Mouse (Mus musculus) midbrain, embryonic 11.5 days (tissue): Measurements from ENCODE around the gene Lpar5. TPM values are rescaled to one million over a fixed set of nuclear protein-coding genes. Genes with fewer than 3 reads are reported as not detected.
A peak's percentile ranks its signal among the peaks of the same experiment; 100 is the strongest.
"Not testable (repeated sequence)": the region's sequence is repeated elsewhere in the genome, so short reads cannot be mapped to it uniquely, and the experiment has no call there.

Source experiments
- ATAC-seq: fragments of 200-750 bp; cut with Nextera tagmentation; 2 replicates; pipeline ENCODE4 v1.8.0; 2017; ENCODE audit warnings: moderate TSS enrichment, moderate library complexity; ENCODE audit not compliant: low FRiP score
- DNase-seq: peaks from one replicate; pipeline ENCODE4 v3.0.0; 2015; ENCODE audit warnings: low spot score; ENCODE audit errors: missing footprints
- H3K27ac ChIP-seq: fragments of 300-500 bp; sonication (generic); 2 replicates; pipeline ENCODE4 v1.5.1; 2014; ENCODE audit warnings: low read depth, low read length
- H3K27me3 ChIP-seq: fragments of 300-500 bp; sonication (generic); 2 replicates; pipeline ENCODE4 v1.6.1; 2014; ENCODE audit warnings: mild to moderate bottlenecking, low read length, moderate library complexity, mixed read lengths; ENCODE audit not compliant: control insufficient read depth, insufficient read depth
- H3K36me3 ChIP-seq: fragments of 300-500 bp; sonication (generic); 2 replicates; pipeline ENCODE4 v1.6.1; 2014; ENCODE audit warnings: mild to moderate bottlenecking, low read length, moderate library complexity, mixed read lengths; ENCODE audit not compliant: control insufficient read depth, insufficient read depth
- H3K4me1 ChIP-seq: fragments of 300-500 bp; sonication (generic); 2 replicates; pipeline ENCODE4 v1.6.1; 2014; ENCODE audit warnings: low read length; ENCODE audit not compliant: control insufficient read depth, insufficient read depth
- H3K4me2 ChIP-seq: fragments of 300-500 bp; sonication (generic); 2 replicates; pipeline ENCODE4 v1.6.1; 2014; ENCODE audit warnings: mild to moderate bottlenecking, moderate library complexity
- H3K4me3 ChIP-seq: fragments of 300-500 bp; sonication (generic); 2 replicates; pipeline ENCODE4 v1.5.1; 2014; ENCODE audit warnings: low read depth, low read length
- H3K9ac ChIP-seq: fragments of 300-500 bp; sonication (generic); 2 replicates; pipeline ENCODE4 v1.6.1; 2014; ENCODE audit warnings: low read length
- H3K9me3 ChIP-seq: fragments of 300-500 bp; sonication (generic); 2 replicates; pipeline ENCODE4 v1.6.1; 2016; ENCODE audit warnings: low read length; ENCODE audit not compliant: control insufficient read depth
- WGBS: fragments of 180-500 bp; shearing (Covaris S2); extraction: QIAGEN DNeasy Blood & Tissue Kit; methylation state at CpG from one replicate; pipeline ENCODE4 v1.1.7; 2014; 5-methylcytosine and 5-hydroxymethylcytosine counted together
- polyA plus RNA-seq: library from polyadenylated mRNA; unstranded; fragments of >200 nt; fragmentation: Nextera tagmentation; extraction: Ambion mirVana; gene quantifications from 2 replicates; pipeline ENCODE4 v1.2.1, GENCODE M21; 2014

The Lpar5 gene
- polyA plus RNA-seq, 1 experiment from 2014 or later: not detected

DNA sequence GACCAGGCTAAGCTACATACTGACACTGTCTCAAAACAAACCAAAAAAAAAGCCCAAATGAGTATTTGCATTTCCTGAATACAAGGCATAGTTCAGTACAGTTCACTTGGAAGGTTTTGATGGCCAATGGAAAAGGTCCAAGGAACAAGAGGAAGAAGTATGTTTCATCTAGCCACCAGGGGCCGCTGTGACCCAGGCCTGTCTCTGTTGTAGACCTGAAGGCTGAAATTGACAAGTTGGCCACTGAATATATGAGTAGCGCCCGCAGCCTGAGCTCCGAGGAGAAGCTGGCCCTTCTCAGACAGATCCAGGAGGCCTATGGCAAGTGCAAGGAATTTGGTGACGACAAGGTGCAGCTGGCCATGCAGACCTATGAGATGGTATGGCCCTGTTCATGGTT is 21.0 kb upstream of the Lpar5 start:
- no peaks in the 10 kb centered on the region for H3K27me3 ChIP-seq
- peak; percentile 64 for ATAC-seq
- 49% methylated on average over 5 of the region's 5 CpGs for WGBS
- H3K27ac ChIP-seq: no peak overlapping the region
- H3K9ac ChIP-seq: no peak overlapping the region
- H3K4me2 ChIP-seq: no peak overlapping the region
- DNase-seq: peak; percentile 98
- no peak overlapping the region for H3K4me3 ChIP-seq
- no peaks in the 10 kb centered on the region for H3K4me1 ChIP-seq
- H3K9me3 ChIP-seq: no peaks in the 10 kb centered on the region
- H3K36me3 ChIP-seq: peaks cover 23% of the 10 kb centered on the region

DNA sequence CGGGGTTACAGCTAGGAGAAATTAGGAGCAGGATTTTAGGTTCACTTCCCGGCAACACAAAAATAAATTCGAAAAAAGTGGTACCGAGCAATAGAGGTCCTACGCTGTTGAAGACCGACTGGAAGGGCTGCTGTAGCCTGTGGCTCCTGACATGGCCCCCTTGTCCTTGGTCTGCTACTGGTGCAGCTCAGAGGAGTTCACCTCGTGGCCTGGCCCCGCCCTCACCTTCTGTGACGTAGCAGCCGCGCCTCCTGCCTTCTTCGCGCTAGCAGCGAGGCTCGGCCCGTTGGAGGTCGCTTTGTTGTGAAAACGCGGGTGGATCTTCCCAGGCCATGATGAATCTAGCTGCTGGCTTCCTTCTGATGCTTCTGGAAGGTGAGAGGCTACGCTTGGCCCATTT is 18.0 kb upstream of the Lpar5 start, which contains the start of gene Acrbp:
Acrbp (plus strand) TSS at position 12 of the 400 bp plus-strand sequence.
- Histone ChIP-seq H3K4me3 (no peak within 1 kb of the TSS), H3K9ac (no peak within 1 kb of the TSS), H3K4me1 (no peaks in the 10 kb centered on the region), H3K27me3 (no peaks in the 10 kb centered on the region), H3K27ac (no peak within 1 kb of the TSS), H3K36me3 (peaks cover 23% of the 10 kb centered on the region), H3K9me3 (no peaks in the 10 kb centered on the region), H3K4me2 (no peak within 1 kb of the TSS)
- ATAC-seq: no peak
- 32% methylated on average over 20 of the region's 20 CpGs for WGBS
- no peak for DNase-seq

DNA sequence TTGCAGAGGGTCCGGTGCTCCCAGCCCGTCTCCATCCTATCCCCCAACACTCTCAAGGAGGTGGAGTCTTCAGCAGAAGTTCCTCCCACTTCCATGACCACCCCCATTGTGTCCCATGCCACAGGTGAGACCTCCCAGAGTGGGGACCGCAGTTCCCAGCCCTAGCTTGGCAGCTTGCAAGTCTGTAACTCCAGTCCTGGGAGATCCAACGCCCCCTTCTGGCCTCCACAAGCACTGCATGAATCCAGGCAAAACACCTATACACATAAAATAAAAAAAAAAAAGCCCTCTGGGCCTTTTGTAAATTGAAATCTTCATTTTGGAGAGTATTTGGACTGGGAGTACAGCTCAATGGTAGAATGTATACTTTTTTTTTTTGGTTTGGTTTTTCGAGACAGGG is 16.5 kb upstream of the Lpar5 start:
- H3K4me2 ChIP-seq: no peak overlapping the region
- 59% methylated on average over 5 of the region's 5 CpGs for WGBS
- H3K9me3 ChIP-seq: no peaks in the 10 kb centered on the region
- H3K4me1 ChIP-seq: no peaks in the 10 kb centered on the region
- no peak overlapping the region for H3K9ac ChIP-seq
- no peak overlapping the region for H3K4me3 ChIP-seq
- DNase-seq (no peak), ATAC-seq (no peak)
- no peaks in the 10 kb centered on the region for H3K27me3 ChIP-seq
- H3K36me3 ChIP-seq: peaks cover 19% of the 10 kb centered on the region
- H3K27ac ChIP-seq: no peak overlapping the region

DNA sequence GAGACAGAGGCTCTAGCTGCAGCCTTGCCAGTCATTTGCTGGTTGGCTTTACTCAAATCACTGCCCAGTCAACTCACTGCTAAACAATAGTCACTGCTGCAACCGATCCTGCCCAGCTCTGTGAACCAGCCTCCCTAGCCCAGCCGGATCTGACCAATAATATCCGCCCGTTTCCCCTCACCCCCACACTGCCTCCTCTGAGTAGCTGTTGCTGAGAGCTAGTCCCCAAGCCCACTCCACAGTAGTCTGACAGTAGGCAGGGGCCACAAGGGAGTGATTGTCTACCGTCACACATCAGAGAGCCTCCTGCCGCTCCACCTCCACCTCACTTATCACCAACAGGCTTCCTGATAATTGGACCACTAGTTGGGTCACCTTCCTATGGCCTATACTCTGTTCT is 6.2 kb upstream of the Lpar5 start:
- H3K27me3 ChIP-seq: no peaks in the 10 kb centered on the region
- H3K9ac ChIP-seq: no peak overlapping the region
- ATAC-seq: no peak
- no peak overlapping the region for H3K4me2 ChIP-seq
- no peak overlapping the region for H3K4me3 ChIP-seq
- H3K27ac ChIP-seq: no peak overlapping the region
- 54% methylated on average over 6 of the region's 6 CpGs for WGBS
- H3K36me3 ChIP-seq: no peaks in the 10 kb centered on the region
- DNase-seq: no peak
- no peaks in the 10 kb centered on the region for H3K9me3 ChIP-seq
- H3K4me1 ChIP-seq: no peaks in the 10 kb centered on the region; the same call in 1 of the 2 replicates

DNA sequence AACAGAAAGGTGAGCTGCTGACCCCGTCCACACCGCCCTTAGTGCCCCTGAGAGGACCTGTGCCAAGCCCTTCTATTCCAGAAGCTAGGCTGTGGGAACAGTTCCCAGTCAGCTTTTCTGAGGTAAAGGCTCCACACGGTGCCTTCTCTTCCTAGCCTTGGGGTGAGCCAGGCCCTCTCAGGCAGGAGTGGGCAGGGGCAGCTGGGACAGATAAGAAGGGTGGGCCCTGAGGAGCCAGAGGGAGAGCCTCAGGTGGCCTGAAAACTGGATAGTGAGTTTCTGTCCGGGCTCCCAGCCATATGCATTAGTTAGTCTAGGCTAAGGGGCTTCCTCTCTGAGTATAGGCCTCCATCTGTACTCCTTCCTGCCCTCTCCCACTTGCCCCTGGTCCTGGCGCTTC is 5.2 kb upstream of the Lpar5 start:
- WGBS: 86% methylated on average over 5 of the region's 5 CpGs
- DNase-seq: no peak

DNA sequence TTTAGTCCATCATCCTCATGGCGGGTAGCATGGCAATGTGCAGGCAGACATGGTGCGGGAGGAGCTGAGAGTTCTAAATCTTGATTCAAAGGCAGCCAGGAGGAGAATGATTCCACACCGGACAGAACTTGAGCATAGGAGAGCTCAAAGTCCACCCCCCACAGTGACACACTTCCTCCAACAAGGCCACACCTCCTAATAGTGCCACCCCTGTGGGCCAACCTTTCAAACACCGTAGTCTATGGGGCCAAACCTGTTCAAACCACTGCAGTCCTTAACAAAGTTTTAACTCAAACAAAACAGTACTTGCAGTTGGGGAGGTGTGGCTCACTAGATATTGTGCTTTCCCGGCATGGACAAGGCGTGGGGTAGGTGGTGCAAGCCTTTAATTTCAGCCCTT is 3.8 kb upstream of the Lpar5 start:
- Histone ChIP-seq H3K4me2 (no peak overlapping the region), H3K9ac (no peak overlapping the region), H3K27me3 (no peaks in the 10 kb centered on the region), H3K36me3 (no peaks in the 10 kb centered on the region), H3K4me3 (no peak overlapping the region), H3K9me3 (no peaks in the 10 kb centered on the region), H3K27ac (no peak overlapping the region), H3K4me1 (no peaks in the 10 kb centered on the region; the same call in 1 of the 2 replicates)
- DNase-seq (no peak), ATAC-seq (no peak)
- 91% methylated on average over 6 of the region's 6 CpGs for WGBS

More for the DNA sequence above, 5.2 kb upstream of the Lpar5 start:
- Histone ChIP-seq H3K9ac (no peak overlapping the region), H3K4me3 (no peak overlapping the region), H3K4me1 (no peaks in the 10 kb centered on the region; the same call in 1 of the 2 replicates), H3K9me3 (no peaks in the 10 kb centered on the region), H3K27me3 (no peaks in the 10 kb centered on the region), H3K36me3 (no peaks in the 10 kb centered on the region), H3K27ac (no peak overlapping the region), H3K4me2 (no peak overlapping the region)
- no peak for ATAC-seq

DNA sequence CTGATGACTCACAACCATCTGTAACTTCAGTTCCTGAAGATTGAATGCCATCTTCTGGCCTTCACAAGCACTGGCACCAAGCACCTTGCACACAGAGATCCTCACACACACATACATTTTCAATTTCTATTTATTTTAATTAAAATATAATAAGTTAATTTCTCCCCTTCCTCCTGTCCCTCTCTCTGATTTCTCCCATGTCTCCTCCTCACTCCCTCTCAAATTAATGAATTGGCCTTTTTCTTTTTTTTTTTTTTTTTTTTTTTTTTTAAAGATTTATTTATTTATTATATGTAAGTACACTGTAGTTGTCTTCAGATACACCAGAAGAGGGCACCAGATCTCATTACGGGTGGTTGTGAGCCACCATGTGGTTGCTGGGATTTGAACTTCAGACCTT is 2.5 kb upstream of the Lpar5 start:
- not testable (repeated sequence) for H3K36me3 ChIP-seq, H3K4me2 ChIP-seq, H3K9ac ChIP-seq, H3K27ac ChIP-seq, ATAC-seq, H3K4me3 ChIP-seq, H3K9me3 ChIP-seq, H3K27me3 ChIP-seq, H3K4me1 ChIP-seq
- DNase-seq: peak; percentile 77
- no CpG with 5 or more reads among the region's 1 CpGs for WGBS

DNA sequence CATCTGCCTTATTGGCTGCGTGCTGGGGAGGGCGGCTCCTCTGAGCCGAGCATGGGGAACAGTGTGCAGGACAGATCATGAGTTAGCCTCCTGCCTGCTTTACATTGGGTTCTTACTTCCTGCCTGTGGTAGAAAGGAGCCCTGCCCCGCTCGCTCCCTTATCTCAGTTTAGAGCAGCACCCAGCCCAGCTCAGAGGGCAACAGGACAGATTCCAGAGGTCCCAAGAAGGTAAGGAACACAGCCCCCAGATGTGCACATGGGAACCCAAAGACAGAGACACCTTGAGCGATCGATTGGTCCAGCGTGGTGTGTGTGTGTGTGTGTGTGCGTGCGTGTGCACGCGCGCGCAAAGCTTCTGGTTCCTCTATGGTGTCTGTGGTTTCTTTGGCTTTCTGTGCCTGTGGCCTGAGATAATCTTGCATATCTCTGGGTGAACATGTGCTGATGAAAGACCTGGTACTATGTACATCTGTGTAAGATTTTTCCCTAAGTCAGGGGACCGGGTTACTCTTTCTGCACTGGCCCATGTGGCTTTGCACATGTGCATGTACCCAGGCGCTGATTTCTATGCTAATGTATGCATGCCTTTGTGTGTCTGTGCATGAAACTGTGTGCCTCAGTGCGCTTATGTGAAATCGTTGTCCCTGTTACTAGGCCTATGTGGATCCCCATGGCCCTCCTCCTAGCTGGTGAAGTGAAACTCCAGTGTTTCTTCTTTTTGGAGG is 3.6 kb downstream of the Lpar5 start:
- no peak overlapping the region for H3K9ac ChIP-seq
- H3K4me3 ChIP-seq: no peak overlapping the region
- ATAC-seq: peak; percentile 64; the same call in 1 of the 2 replicates
- H3K36me3 ChIP-seq: no peaks in the 10 kb centered on the region
- DNase-seq: no peak
- no peak overlapping the region for H3K27ac ChIP-seq
- no peaks in the 10 kb centered on the region for H3K27me3 ChIP-seq
- 86% methylated on average over 18 of the region's 18 CpGs for WGBS
- no peaks in the 10 kb centered on the region for H3K4me1 ChIP-seq
- no peak overlapping the region for H3K4me2 ChIP-seq
- H3K9me3 ChIP-seq: no peaks in the 10 kb centered on the region

DNA sequence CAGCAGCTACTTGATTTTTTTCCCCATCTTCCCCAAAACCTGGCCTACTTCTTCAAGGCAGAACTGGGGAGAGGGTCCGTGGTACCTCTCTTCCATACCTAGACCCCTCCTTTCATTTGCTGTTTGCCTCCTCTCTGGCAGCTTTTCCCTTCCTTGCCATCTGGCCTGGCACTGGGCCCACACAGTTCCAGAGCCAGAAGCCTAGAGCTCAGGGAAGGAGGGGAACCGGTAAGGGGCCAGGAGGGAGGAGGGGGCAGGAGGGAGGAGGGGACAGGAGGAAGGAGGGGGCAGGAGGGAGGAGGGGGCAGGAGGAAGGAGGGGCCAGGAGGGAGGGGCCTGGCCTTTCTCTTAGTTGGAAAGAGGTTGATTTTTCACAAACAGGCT is 4.2 kb downstream of the Lpar5 start:
- Histone ChIP-seq H3K27ac (no peak overlapping the region), H3K4me3 (no peak overlapping the region), H3K9me3 (no peaks in the 10 kb centered on the region), H3K4me1 (no peaks in the 10 kb centered on the region), H3K4me2 (no peak overlapping the region), H3K36me3 (no peaks in the 10 kb centered on the region), H3K9ac (no peak overlapping the region), H3K27me3 (no peaks in the 10 kb centered on the region)
- ATAC-seq (peak; percentile 64), DNase-seq (no peak)
- 21% methylated on average over 2 of the region's 2 CpGs for WGBS
